Mouse (Mus musculus): Measurements from ENCODE around the gene Dennd2a. TPM values are rescaled to one million over a fixed set of nuclear protein-coding genes. Genes with fewer than 3 reads are reported as not detected.

Gene Dennd2a
- polyA plus RNA-seq, 1 experiment from 2014 or later = 37.5 TPM

- no peak for DNase-seq (ENCODE audit: low spot score)
- Histone ChIP-seq H3K9me3 (ENCODE audit: control insufficient read depth, low read length) (no peaks in the 10 kb centered on the region), H3K4me1 (ENCODE audit: control insufficient read depth, insufficient read depth, low read length) (peaks cover 13% of the 10 kb centered on the region), H3K36me3 (ENCODE audit: control insufficient read depth, insufficient read depth, low read length) (no peaks in the 10 kb centered on the region; the same call in 1 of the 2 replicates), H3K27me3 (ENCODE audit: control insufficient read depth, insufficient read depth, low read length) (no peaks in the 10 kb centered on the region), H3K9ac (ENCODE audit: low read length) (no peak overlapping the region), H3K4me3 (ENCODE audit: low read depth, low read length) (no peak overlapping the region), H3K27ac (replicated peaks; ENCODE audit: low read depth, low read length) (no peak overlapping the region), H3K4me2 (ENCODE audit: low read depth, severe bottlenecking) (no peak overlapping the region)
- 94% methylated on average over 5 of the region's 5 CpGs for WGBS
- no peak for ATAC-seq (ENCODE audit: insufficient number of reproducible peaks, low FRiP score, low TSS enrichment, low read depth)
These were observed 88.2 kb downstream of the Dennd2a start for GRCm38 (mm10) chr6:39469427-39469826.

- Histone ChIP-seq H3K27ac (replicated peaks; ENCODE audit: low read depth, low read length) (no peak overlapping the region), H3K9ac (ENCODE audit: low read length) (no peak overlapping the region), H3K4me1 (ENCODE audit: control insufficient read depth, insufficient read depth, low read length) (no peaks in the 10 kb centered on the region; the same call in 1 of the 2 replicates), H3K36me3 (ENCODE audit: control insufficient read depth, insufficient read depth, low read length) (peaks cover 7% of the 10 kb centered on the region; the same call in 1 of the 2 replicates), H3K27me3 (ENCODE audit: control insufficient read depth, insufficient read depth, low read length) (no peaks in the 10 kb centered on the region), H3K4me3 (ENCODE audit: low read depth, low read length) (no peak overlapping the region), H3K4me2 (ENCODE audit: low read depth, severe bottlenecking) (no peak overlapping the region), H3K9me3 (ENCODE audit: control insufficient read depth, low read length) (0 out of 2 replicates have a peak, but pooled peaks cover 3% of the 10 kb centered on the region)
- ATAC-seq (ENCODE audit: insufficient number of reproducible peaks, low FRiP score, low TSS enrichment, low read depth) = peak; percentile 54; the same call in 1 of the 2 replicates
- 53% methylated on average over 16 of the region's 16 CpGs for WGBS
- peak; percentile 89 for DNase-seq (ENCODE audit: low spot score)
These were observed 94.8 kb downstream of the Dennd2a start for GRCm38 (mm10) chr6:39462621-39463538.

- no peak for ATAC-seq (ENCODE audit: insufficient number of reproducible peaks, low FRiP score, low TSS enrichment, low read depth)
- 96% methylated on average over 11 of the region's 11 CpGs for WGBS
- no peak for DNase-seq (ENCODE audit: low spot score)
These were observed 97.6 kb downstream of the Dennd2a start for GRCm38 (mm10) chr6:39460040-39460439.

GRCm38 (mm10) chr6:39455339-39456160 lies 102.1 kb downstream of the Dennd2a start:
- Histone ChIP-seq H3K4me3 (ENCODE audit: low read depth, low read length) (no peak overlapping the region), H3K27ac (replicated peaks; ENCODE audit: low read depth, low read length) (0 out of 2 replicates have a peak overlapping the region, but pooled peaks have one; percentile 47), H3K9me3 (ENCODE audit: control insufficient read depth, low read length) (0 out of 2 replicates have a peak, but pooled peaks cover under 1% of the 10 kb centered on the region), H3K9ac (ENCODE audit: low read length) (no peak overlapping the region), H3K27me3 (ENCODE audit: control insufficient read depth, insufficient read depth, low read length) (no peaks in the 10 kb centered on the region), H3K36me3 (ENCODE audit: control insufficient read depth, insufficient read depth, low read length) (peaks cover 4% of the 10 kb centered on the region; the same call in 1 of the 2 replicates), H3K4me2 (ENCODE audit: low read depth, severe bottlenecking) (no peak overlapping the region), H3K4me1 (ENCODE audit: control insufficient read depth, insufficient read depth, low read length) (peaks cover 7% of the 10 kb centered on the region)
- ATAC-seq (ENCODE audit: insufficient number of reproducible peaks, low FRiP score, low TSS enrichment, low read depth) = no peak
- WGBS = 42% methylated on average over 8 of the region's 8 CpGs
- no peak for DNase-seq (ENCODE audit: low spot score)

More at GRCm38 (mm10) chr6:39460040-39460439, 97.6 kb downstream of the Dennd2a start:
- H3K9me3 ChIP-seq (ENCODE audit: control insufficient read depth, low read length) = 0 out of 2 replicates have a peak, but pooled peaks cover 3% of the 10 kb centered on the region
- no peaks in the 10 kb centered on the region for H3K27me3 ChIP-seq (ENCODE audit: control insufficient read depth, insufficient read depth, low read length)
- H3K9ac ChIP-seq (ENCODE audit: low read length) = no peak overlapping the region
- no peak overlapping the region for H3K4me2 ChIP-seq (ENCODE audit: low read depth, severe bottlenecking)
- H3K27ac ChIP-seq (replicated peaks; ENCODE audit: low read depth, low read length) = no peak overlapping the region
- H3K36me3 ChIP-seq (ENCODE audit: control insufficient read depth, insufficient read depth, low read length) = peaks cover 7% of the 10 kb centered on the region; the same call in 1 of the 2 replicates
- H3K4me1 ChIP-seq (ENCODE audit: control insufficient read depth, insufficient read depth, low read length) = peaks cover 5% of the 10 kb centered on the region
- no peak overlapping the region for H3K4me3 ChIP-seq (ENCODE audit: low read depth, low read length)

- H3K27me3 ChIP-seq (ENCODE audit: control insufficient read depth, insufficient read depth, low read length) = no peaks in the 10 kb centered on the region
- H3K9ac ChIP-seq (ENCODE audit: low read length) = no peak overlapping the region
- H3K4me3 ChIP-seq (ENCODE audit: low read depth, low read length) = no peak overlapping the region
- H3K4me2 ChIP-seq (ENCODE audit: low read depth, severe bottlenecking) = no peak overlapping the region
- ATAC-seq (ENCODE audit: insufficient number of reproducible peaks, low FRiP score, low TSS enrichment, low read depth) = no peak
- WGBS = 34% methylated on average over 2 of the region's 2 CpGs
- no peaks in the 10 kb centered on the region for H3K36me3 ChIP-seq (ENCODE audit: control insufficient read depth, insufficient read depth, low read length)
- H3K27ac ChIP-seq (replicated peaks; ENCODE audit: low read depth, low read length) = no peak overlapping the region
- H3K4me1 ChIP-seq (ENCODE audit: control insufficient read depth, insufficient read depth, low read length) = peaks cover 7% of the 10 kb centered on the region
- H3K9me3 ChIP-seq (ENCODE audit: control insufficient read depth, low read length) = no peaks in the 10 kb centered on the region
- DNase-seq (ENCODE audit: low spot score) = no peak
These were observed 103.1 kb downstream of the Dennd2a start for GRCm38 (mm10) chr6:39454616-39455015.

GRCm38 (mm10) chr6:39453564-39453963 lies 104.1 kb downstream of the Dennd2a start:
- WGBS = 93% methylated on average over 4 of the region's 4 CpGs
- Histone ChIP-seq H3K27ac (replicated peaks; ENCODE audit: low read depth, low read length) (no peak overlapping the region), H3K4me3 (ENCODE audit: low read depth, low read length) (no peak overlapping the region), H3K36me3 (ENCODE audit: control insufficient read depth, insufficient read depth, low read length) (no peaks in the 10 kb centered on the region), H3K27me3 (ENCODE audit: control insufficient read depth, insufficient read depth, low read length) (no peaks in the 10 kb centered on the region), H3K4me2 (ENCODE audit: low read depth, severe bottlenecking) (no peak overlapping the region), H3K9ac (ENCODE audit: low read length) (no peak overlapping the region), H3K9me3 (ENCODE audit: control insufficient read depth, low read length) (no peaks in the 10 kb centered on the region), H3K4me1 (ENCODE audit: control insufficient read depth, insufficient read depth, low read length) (peaks cover 7% of the 10 kb centered on the region)
- ATAC-seq (ENCODE audit: insufficient number of reproducible peaks, low FRiP score, low TSS enrichment, low read depth) (no peak), DNase-seq (ENCODE audit: low spot score) (no peak)

GRCm38 (mm10) chr6:39451033-39451432 lies 106.6 kb downstream of the Dennd2a start:
- no peaks in the 10 kb centered on the region for H3K9me3 ChIP-seq (ENCODE audit: control insufficient read depth, low read length)
- ATAC-seq (ENCODE audit: insufficient number of reproducible peaks, low FRiP score, low TSS enrichment, low read depth) (no peak), DNase-seq (ENCODE audit: low spot score) (no peak)
- no peak overlapping the region for H3K27ac ChIP-seq (replicated peaks; ENCODE audit: low read depth, low read length)
- no peaks in the 10 kb centered on the region for H3K27me3 ChIP-seq (ENCODE audit: control insufficient read depth, insufficient read depth, low read length)
- H3K4me2 ChIP-seq (ENCODE audit: low read depth, severe bottlenecking) = no peak overlapping the region
- 88% methylated on average over 3 of the region's 3 CpGs for WGBS
- no peaks in the 10 kb centered on the region for H3K36me3 ChIP-seq (ENCODE audit: control insufficient read depth, insufficient read depth, low read length)
- peaks cover 7% of the 10 kb centered on the region for H3K4me1 ChIP-seq (ENCODE audit: control insufficient read depth, insufficient read depth, low read length)
- H3K9ac ChIP-seq (ENCODE audit: low read length) = no peak overlapping the region
- H3K4me3 ChIP-seq (ENCODE audit: low read depth, low read length) = no peak overlapping the region

GRCm38 (mm10) chr6:39450580-39450979 lies 107.1 kb downstream of the Dennd2a start:
- 90% methylated on average over 4 of the region's 4 CpGs for WGBS
- Histone ChIP-seq H3K4me1 (ENCODE audit: control insufficient read depth, insufficient read depth, low read length) (peaks cover 4% of the 10 kb centered on the region), H3K36me3 (ENCODE audit: control insufficient read depth, insufficient read depth, low read length) (no peaks in the 10 kb centered on the region), H3K4me2 (ENCODE audit: low read depth, severe bottlenecking) (no peak overlapping the region), H3K9me3 (ENCODE audit: control insufficient read depth, low read length) (no peaks in the 10 kb centered on the region), H3K27ac (replicated peaks; ENCODE audit: low read depth, low read length) (no peak overlapping the region), H3K9ac (ENCODE audit: low read length) (no peak overlapping the region), H3K4me3 (ENCODE audit: low read depth, low read length) (no peak overlapping the region), H3K27me3 (ENCODE audit: control insufficient read depth, insufficient read depth, low read length) (no peaks in the 10 kb centered on the region)
- ATAC-seq (ENCODE audit: insufficient number of reproducible peaks, low FRiP score, low TSS enrichment, low read depth) (no peak), DNase-seq (ENCODE audit: low spot score) (no peak)
